Mouse (Mus musculus) forebrain, embryonic 11.5 days (tissue): ENCODE results near the gene Coq4. TPM values are rescaled to one million over a fixed set of nuclear protein-coding genes. Genes with fewer than 3 reads are reported as not detected.
A peak's percentile ranks its signal among the peaks of the same experiment; 100 is the strongest.
"Not testable (repeated sequence)": the region's sequence is repeated elsewhere in the genome, so short reads cannot be mapped to it uniquely, and the experiment has no call there.

Experiments used
- ATAC-seq: fragments of 200-750 bp; cut with Nextera tagmentation; replicated peaks from 2 replicates; pipeline ENCODE4 v1.8.0; 2017; ENCODE audit warnings: moderate TSS enrichment; ENCODE audit not compliant: low FRiP score
- DNase-seq: peaks from one replicate; pipeline ENCODE4 v3.0.0-alpha.2; 2017; ENCODE audit warnings: low spot score
- H3K27ac ChIP-seq: fragments of 300-500 bp; sonication (generic); 2 replicates; pipeline ENCODE4 v1.5.1; 2014; ENCODE audit warnings: low read depth, low read length
- H3K27me3 ChIP-seq: fragments of 300-500 bp; sonication (generic); 2 replicates; pipeline ENCODE4 v1.6.1; 2014; ENCODE audit warnings: mild to moderate bottlenecking, low read length, mixed read lengths; ENCODE audit not compliant: control insufficient read depth, insufficient read depth
- H3K36me3 ChIP-seq: fragments of 300-500 bp; sonication (generic); 2 replicates; pipeline ENCODE4 v1.6.1; 2014; ENCODE audit warnings: mild to moderate bottlenecking, low read length, moderate library complexity, mixed read lengths; ENCODE audit not compliant: control insufficient read depth, insufficient read depth
- H3K4me1 ChIP-seq: fragments of 300-500 bp; sonication (generic); replicated peaks from 2 replicates; pipeline ENCODE4 v1.6.1; 2014; ENCODE audit warnings: low read length, mixed read lengths; ENCODE audit not compliant: control insufficient read depth, insufficient read depth
- H3K4me2 ChIP-seq: fragments of 300-500 bp; sonication (generic); 2 replicates; pipeline ENCODE4 v1.6.1; 2014; ENCODE audit warnings: low read depth, mild to moderate bottlenecking, low read length, moderate library complexity, mixed read lengths; ENCODE audit not compliant: severe bottlenecking
- H3K4me3 ChIP-seq: fragments of 300-500 bp; sonication (generic); 2 replicates; pipeline ENCODE4 v1.5.1; 2014; ENCODE audit warnings: low read depth, low read length
- H3K9ac ChIP-seq: fragments of 300-500 bp; sonication (generic); 2 replicates; pipeline ENCODE4 v1.6.1; 2014; ENCODE audit warnings: low read length
- H3K9me3 ChIP-seq: fragments of 300-500 bp; sonication (generic); 2 replicates; pipeline ENCODE4 v1.6.1; 2016; ENCODE audit warnings: low read length, mixed read lengths; ENCODE audit not compliant: control insufficient read depth
- WGBS: fragments of 180-500 bp; shearing (Covaris S2); extraction: QIAGEN DNeasy Blood & Tissue Kit; methylation state at CpG from one replicate; pipeline ENCODE4 v1.1.7; 2014; 5-methylcytosine and 5-hydroxymethylcytosine counted together
- polyA plus RNA-seq: library from polyadenylated mRNA; unstranded; fragments of >200 nt; fragmentation: Nextera tagmentation; extraction: Ambion mirVana; gene quantifications from 2 replicates; pipeline ENCODE4 v1.2.1, GENCODE M21; 2014

Coq4 gene
- polyA plus RNA-seq, 1 experiment from 2014 or later: 40.5 TPM

- no peak overlapping the region for H3K9ac ChIP-seq
- H3K27me3 ChIP-seq: no peaks in the 10 kb centered on the region
- no peaks in the 10 kb centered on the region for H3K9me3 ChIP-seq
- H3K4me2 ChIP-seq: no peak overlapping the region
- peaks cover 6% of the 10 kb centered on the region for H3K36me3 ChIP-seq
- no peak overlapping the region for H3K27ac ChIP-seq
- 93% methylated on average over 4 of the region's 4 CpGs for WGBS
- H3K4me1 ChIP-seq: no peaks in the 10 kb centered on the region
- no peak for DNase-seq
- ATAC-seq: no peak
- H3K4me3 ChIP-seq: no peak overlapping the region
Measured at GRCm38 (mm10) chr2:29773323-29773722, 14.0 kb upstream of the Coq4 start.

GRCm38 (mm10) chr2:29781256-29781655, 6.0 kb upstream of the Coq4 start:
- H3K36me3 ChIP-seq: peaks cover 42% of the 10 kb centered on the region
- H3K9me3 ChIP-seq, DNase-seq, H3K4me3 ChIP-seq, ATAC-seq, H3K9ac ChIP-seq, H3K4me2 ChIP-seq, H3K4me1 ChIP-seq, H3K27me3 ChIP-seq, H3K27ac ChIP-seq: not testable (repeated sequence)
- 92% methylated on average over 2 of the region's 2 CpGs for WGBS

- peaks cover 5% of the 10 kb centered on the region; the same call in 1 of the 2 replicates for H3K4me1 ChIP-seq
- H3K9me3 ChIP-seq: peaks cover 7% of the 10 kb centered on the region; the same call in 1 of the 2 replicates
- WGBS: 75% methylated on average over 4 of the region's 4 CpGs
- H3K4me3 ChIP-seq: no peak overlapping the region
- ATAC-seq (no peak), DNase-seq (no peak)
- no peaks in the 10 kb centered on the region for H3K27me3 ChIP-seq
- peaks cover 31% of the 10 kb centered on the region for H3K36me3 ChIP-seq
- no peak overlapping the region for H3K27ac ChIP-seq
- H3K4me2 ChIP-seq: no peak overlapping the region
- H3K9ac ChIP-seq: no peak overlapping the region
Measured at GRCm38 (mm10) chr2:29784290-29784689, 3.0 kb upstream of the Coq4 start.

GRCm38 (mm10) chr2:29787937-29788681, 816 bp downstream of the Coq4 start, which contains the start of gene Trub2:
TSS of gene Trub2 (minus strand) at chr2:29788502.
- H3K36me3 ChIP-seq: peaks cover 13% of the 10 kb centered on the region; the same call in 1 of the 2 replicates
- peak within 1 kb of the TSS; percentile 89 for H3K4me2 ChIP-seq
- peak within 1 kb of the TSS; percentile 67 for H3K4me3 ChIP-seq
- ATAC-seq (peak; percentile 89), DNase-seq (peak; percentile 84)
- no peaks in the 10 kb centered on the region for H3K9me3 ChIP-seq
- H3K27me3 ChIP-seq: no peaks in the 10 kb centered on the region
- H3K9ac ChIP-seq: peak within 1 kb of the TSS; percentile 83
- H3K27ac ChIP-seq: 0 out of 2 replicates have a peak within 1 kb of the TSS, but pooled peaks have one; percentile 10
- H3K4me1 ChIP-seq: peaks cover 5% of the 10 kb centered on the region; the same call in 1 of the 2 replicates
- 1% methylated on average over 45 of the region's 45 CpGs for WGBS

- Histone ChIP-seq H3K9ac (no peak overlapping the region), H3K4me3 (no peak overlapping the region), H3K36me3 (no peaks in the 10 kb centered on the region; the same call in 1 of the 2 replicates), H3K27me3 (no peaks in the 10 kb centered on the region), H3K9me3 (no peaks in the 10 kb centered on the region), H3K4me1 (no peaks in the 10 kb centered on the region), H3K27ac (no peak overlapping the region), H3K4me2 (no peak overlapping the region)
- 86% methylated on average over 2 of the region's 2 CpGs for WGBS
- DNase-seq: no peak
- no peak for ATAC-seq
Measured at GRCm38 (mm10) chr2:29792772-29793487, 5.6 kb downstream of the Coq4 start.

GRCm38 (mm10) chr2:29802075-29802826, 15.0 kb downstream of the Coq4 start, which contains the start of gene Slc27a4:
TSS of gene Slc27a4 (plus strand) at chr2:29802634.
- 0 out of 2 replicates have a peak within 1 kb of the TSS, but pooled peaks have one; percentile 32 for H3K27ac ChIP-seq
- peak within 1 kb of the TSS; percentile 78 for H3K9ac ChIP-seq
- H3K36me3 ChIP-seq: no peaks in the 10 kb centered on the region
- 5% methylated on average over 27 of the region's 28 CpGs for WGBS
- H3K4me1 ChIP-seq: peaks cover 3% of the 10 kb centered on the region; the same call in 1 of the 2 replicates
- no peaks in the 10 kb centered on the region for H3K27me3 ChIP-seq
- no peaks in the 10 kb centered on the region for H3K9me3 ChIP-seq
- ATAC-seq (peak; percentile 98), DNase-seq (peak; percentile 97)
- H3K4me2 ChIP-seq: peak within 1 kb of the TSS; percentile 81
- H3K4me3 ChIP-seq: peak within 1 kb of the TSS; percentile 80

- peak overlapping the region; percentile 78 for H3K9ac ChIP-seq
- ATAC-seq (no peak; the same call in 1 of the 2 replicates), DNase-seq (no peak)
- H3K36me3 ChIP-seq: no peaks in the 10 kb centered on the region
- 0% methylated on average over 35 of the region's 39 CpGs for WGBS
- peaks cover 3% of the 10 kb centered on the region; the same call in 1 of the 2 replicates for H3K4me1 ChIP-seq
- H3K9me3 ChIP-seq: no peaks in the 10 kb centered on the region
- H3K27me3 ChIP-seq: no peaks in the 10 kb centered on the region
- H3K4me3 ChIP-seq: peak overlapping the region; percentile 80
- H3K27ac ChIP-seq: 0 out of 2 replicates have a peak overlapping the region, but pooled peaks have one; percentile 32
- peak overlapping the region; percentile 81 for H3K4me2 ChIP-seq
Measured at GRCm38 (mm10) chr2:29802827-29803201, 15.5 kb downstream of the Coq4 start.

GRCm38 (mm10) chr2:29803400-29803831, 16.1 kb downstream of the Coq4 start:
- H3K36me3 ChIP-seq: no peaks in the 10 kb centered on the region
- peak overlapping the region; percentile 80 for H3K4me3 ChIP-seq
- DNase-seq (no peak), ATAC-seq (no peak; the same call in 1 of the 2 replicates)
- peaks cover 3% of the 10 kb centered on the region; the same call in 1 of the 2 replicates for H3K4me1 ChIP-seq
- 22% methylated on average over 6 of the region's 6 CpGs for WGBS
- H3K27me3 ChIP-seq: no peaks in the 10 kb centered on the region
- peak overlapping the region; percentile 81 for H3K4me2 ChIP-seq
- peak overlapping the region; percentile 78 for H3K9ac ChIP-seq
- H3K27ac ChIP-seq: no peak overlapping the region
- H3K9me3 ChIP-seq: no peaks in the 10 kb centered on the region
